Mouse (Mus musculus): Measurements from ENCODE around the gene Bhlha15.

- TF ChIP-seq POLR2A (IDR thresholded peaks at IDR 0.05; ENCODE audit: insufficient read length, low read depth) (no peak), E2F4 (IDR thresholded peaks at IDR 0.05; ENCODE audit: insufficient read depth) (no peak), TCF12 (IDR thresholded peaks at IDR 0.05; ENCODE audit: insufficient read depth, poor library complexity, severe bottlenecking) (no peak), SRF (IDR thresholded peaks at IDR 0.05; ENCODE audit: control insufficient read depth, insufficient read length, low read depth) (no peak), CEBPB (IDR thresholded peaks at IDR 0.05; ENCODE audit: insufficient read depth, poor library complexity, severe bottlenecking) (no peak), TCF3 (IDR thresholded peaks at IDR 0.05; ENCODE audit: insufficient read length, low read depth) (no peak)
Observed at GRCm38 (mm10) chr5:144218061-144218460, 28.0 kb downstream of the Bhlha15 start.

Measured in myocyte (in vitro differentiated cells).